In the genomic region with DNA sequence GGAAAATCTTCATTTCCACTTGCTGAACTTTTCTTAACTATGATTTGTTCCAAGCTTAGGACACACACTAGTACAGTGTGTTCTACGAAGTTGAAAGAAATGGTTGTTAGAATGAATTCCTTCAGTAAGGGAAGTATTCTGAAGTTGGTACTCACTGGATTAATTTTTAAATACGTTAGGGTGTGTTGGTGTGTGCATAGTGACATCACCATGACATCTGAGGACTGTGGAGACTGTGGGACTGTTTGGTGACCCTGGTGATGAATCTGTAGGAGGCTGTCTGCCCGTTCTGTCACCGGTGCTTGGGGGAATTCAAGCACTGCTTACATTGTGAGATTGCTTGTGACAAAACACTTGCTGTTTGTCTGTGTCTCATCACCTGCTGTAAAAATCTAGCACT, we compare ENCODE assay signal across 5 mouse cellular contexts. TPM values are rescaled to one million over a fixed set of nuclear protein-coding genes. Genes with fewer than 3 reads are reported as not detected.
DNase-seq lines count a peak whose midpoint lies in the region; ATAC-seq and TF ChIP-seq lines count a peak whose summit lies in the region.
"Not testable (repeated sequence)": the region's sequence is repeated elsewhere in the genome, so short reads cannot be mapped to it uniquely, and the experiment has no call there.
"Had no signal": no experiment of that assay in that cellular context is flagged by ENCODE, and none has a peak within 500 bp of the region (broad histone marks: within the 10 kb centered on the region; RNA-seq: fewer than 3 reads in every experiment).

No protein-coding gene starts in this region.

- TF ChIP-seq CTCF in lung, embryonic 14.5 days (IDR thresholded peaks at IDR 0.05; ENCODE audit: low read depth); lung, postnatal 0 days (IDR thresholded peaks at IDR 0.05): not testable (repeated sequence)

- H3K27me3 ChIP-seq in lung, embryonic 14.5 days (ENCODE audit: insufficient read depth, low read length); lung, embryonic 15.5 days; lung, embryonic 16.5 days (ENCODE audit: control insufficient read depth, insufficient read depth, low read depth, low read length); lung, postnatal 0 days (replicated peaks; ENCODE audit: insufficient read depth, low read length): not testable (repeated sequence)

- H3K9me3 ChIP-seq in lung, embryonic 14.5 days (ENCODE audit: low read depth, low read length); lung, embryonic 15.5 days; lung, embryonic 16.5 days (ENCODE audit: control insufficient read depth, low read length); lung, postnatal 0 days (ENCODE audit: low read length): not testable (repeated sequence)

- not testable (repeated sequence) for H3K9ac ChIP-seq in lung, embryonic 14.5 days; lung, embryonic 15.5 days; lung, embryonic 16.5 days (ENCODE audit: low read length); lung, postnatal 0 days (replicated peaks; ENCODE audit: low read depth)

- H3K4me1 ChIP-seq in lung, embryonic 14.5 days (ENCODE audit: insufficient read depth); lung, embryonic 15.5 days; lung, embryonic 16.5 days (replicated peaks; ENCODE audit: control insufficient read depth, insufficient read depth, low read length); lung, postnatal 0 days (ENCODE audit: insufficient read depth, low read depth, low read length): not testable (repeated sequence)

- H3K27ac ChIP-seq in lung, embryonic 14.5 days (ENCODE audit: low read depth); lung, embryonic 15.5 days; lung, embryonic 16.5 days (ENCODE audit: low read length); lung, postnatal 0 days (ENCODE audit: low read length): not testable (repeated sequence)

- ATAC-seq in lung, embryonic 14.5 days (ENCODE audit: insufficient read depth) = peak; percentile 70
- peak; percentile 35; the same call in 1 of the 2 replicates for ATAC-seq in lung, embryonic 15.5 days (ENCODE audit: borderline replicate concordance, extremely low read depth, low FRiP score, low TSS enrichment)
- ATAC-seq in lung, embryonic 16.5 days (ENCODE audit: low read depth) = peak; percentile 47; the same call in 1 of the 2 replicates
- peak; percentile 91 for ATAC-seq in lung, postnatal 0 days

- not testable (repeated sequence) for H3K36me3 ChIP-seq in lung, embryonic 14.5 days (ENCODE audit: insufficient read depth); lung, embryonic 15.5 days; lung, embryonic 16.5 days (ENCODE audit: control insufficient read depth, insufficient read depth, low read length); lung, postnatal 0 days (ENCODE audit: insufficient read depth, low read length)

- DNase-seq in lung, embryonic 14.5 days = peak; percentile 3
- peak; percentile 57 for DNase-seq in lung, postnatal 0 days (ENCODE audit: low spot score)

- H3K4me2 ChIP-seq in lung, embryonic 14.5 days; lung, embryonic 15.5 days; lung, embryonic 16.5 days (ENCODE audit: low read depth, low read length); lung, postnatal 0 days (replicated peaks; ENCODE audit: low read depth, low read length): not testable (repeated sequence)

- TF ChIP-seq EP300 in lung, postnatal 0 days (IDR thresholded peaks at IDR 0.05) = peak; percentile 71

- 61% methylated on average over 4 of the region's 4 CpGs for WGBS in lung, embryonic 14.5 days
- 56% methylated on average over 4 of the region's 4 CpGs for WGBS in lung, embryonic 15.5 days
- WGBS in lung, embryonic 16.5 days = 44% methylated on average over 4 of the region's 4 CpGs
- WGBS in lung, postnatal 0 days = 60% methylated on average over 4 of the region's 4 CpGs

- H3K4me3 ChIP-seq in lung, embryonic 14.5 days (ENCODE audit: low read depth, low read length); lung, embryonic 15.5 days; lung, embryonic 16.5 days (ENCODE audit: low read length); lung, postnatal 0 days (ENCODE audit: low read depth, low read length): not testable (repeated sequence)

RNA-seq across cellular contexts. Expression of gene Gpr137b, which starts 41.7 kb away (rescaled TPM):
- 13.8 and 14.5 TPM in 2 replicates for polyA plus RNA-seq in lung, embryonic 14.5 days (2014; fragmentation: Nextera tagmentation; extraction: Ambion mirVana)
- polyA plus RNA-seq in lung, embryonic 15.5 days (2015; fragmentation: Nextera tagmentation; extraction: Ambion mirVana) = 12.9 and 13.6 TPM in 2 replicates
- polyA plus RNA-seq in lung, embryonic 16.5 days (2015; fragmentation: Nextera tagmentation; extraction: Ambion mirVana) = 14.2 and 18.9 TPM in 2 replicates
- 19.3 and 22.4 TPM in 2 replicates for polyA plus RNA-seq in lung, postnatal 0 days (2015; fragmentation: Nextera tagmentation; extraction: Ambion mirVana)
- polyA plus RNA-seq: G1E had no signal

Comparison
In these comparisons a context has a peak if more than half of its experiments do, and no peak if none do; other contexts are left out.
1. ATAC-seq: peak in every context shown above with its lines; median percentile 91 in lung, postnatal 0 days; 70 in lung, embryonic 14.5 days; 47 in lung, embryonic 16.5 days; 35 in lung, embryonic 15.5 days.